Mouse (Mus musculus): ENCODE measurements around the gene Il5. TPM values are rescaled to one million over a fixed set of nuclear protein-coding genes. Genes with fewer than 3 reads are reported as not detected.
"Not testable (repeated sequence)": the region's sequence is repeated elsewhere in the genome, so short reads cannot be mapped to it uniquely, and the experiment has no call there.

Il5 gene
- polyA plus RNA-seq, 1 experiment from 2014 or later = not detected

DNA sequence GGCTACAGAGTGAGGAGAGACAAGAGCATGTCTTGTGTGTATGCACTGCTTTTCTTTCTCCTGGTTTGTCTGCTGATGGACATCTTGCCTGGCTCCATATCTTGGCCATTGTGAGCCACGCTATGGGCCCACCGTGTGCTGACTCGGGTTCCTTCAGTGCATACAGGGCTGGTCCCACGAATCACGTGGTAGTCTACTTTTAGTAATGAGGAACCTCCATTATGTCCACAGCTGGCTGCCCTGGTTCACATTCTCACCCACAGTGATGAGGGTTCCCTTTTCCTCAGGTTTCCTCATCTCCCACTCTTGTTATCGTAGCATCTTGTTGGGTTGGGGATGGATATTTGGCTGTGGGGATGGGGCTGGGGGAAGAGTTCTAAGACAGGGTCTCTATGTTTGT, 28.0 kb downstream of the Il5 start:
- Histone ChIP-seq H3K9ac (replicated peaks) (no peak overlapping the region), H3K36me3 (no peaks in the 10 kb centered on the region), H3K9me3 (no peaks in the 10 kb centered on the region), H3K4me3 (replicated peaks) (no peak overlapping the region), H3K4me2 (replicated peaks) (no peak overlapping the region), H3K27ac (no peak overlapping the region), H3K4me1 (replicated peaks) (no peaks in the 10 kb centered on the region), H3K27me3 (no peaks in the 10 kb centered on the region)
- no peak for ATAC-seq
- WGBS = 94% methylated on average over 6 of the region's 6 CpGs

DNA sequence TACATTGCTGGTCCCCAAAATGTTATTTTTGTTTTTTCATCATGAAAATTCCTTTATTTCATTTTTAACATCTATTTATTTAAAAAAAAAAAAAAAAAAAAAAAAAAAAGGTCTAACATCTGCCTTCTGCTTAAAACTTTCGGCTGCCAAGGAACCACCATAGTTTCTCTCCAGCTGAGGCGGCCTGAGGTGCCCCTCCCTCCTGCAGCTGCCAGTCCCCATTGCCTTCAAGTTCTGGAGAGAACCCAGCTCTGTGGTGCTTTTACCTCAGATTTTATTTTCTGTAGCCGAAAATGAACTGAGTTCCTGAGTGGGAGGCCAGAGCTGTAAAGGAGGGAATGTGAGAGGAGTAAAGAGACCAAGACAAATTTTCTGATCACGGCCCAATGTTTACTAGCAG, 28.7 kb downstream of the Il5 start:
- no peaks in the 10 kb centered on the region for H3K36me3 ChIP-seq
- no peaks in the 10 kb centered on the region for H3K4me1 ChIP-seq (replicated peaks)
- no peaks in the 10 kb centered on the region for H3K27me3 ChIP-seq
- ATAC-seq = no peak
- H3K9me3 ChIP-seq = no peaks in the 10 kb centered on the region
- no peak overlapping the region for H3K9ac ChIP-seq (replicated peaks)
- H3K4me2 ChIP-seq (replicated peaks) = no peak overlapping the region
- no peak overlapping the region for H3K27ac ChIP-seq
- H3K4me3 ChIP-seq (replicated peaks) = no peak overlapping the region
- WGBS = 66% methylated on average over 4 of the region's 4 CpGs

DNA sequence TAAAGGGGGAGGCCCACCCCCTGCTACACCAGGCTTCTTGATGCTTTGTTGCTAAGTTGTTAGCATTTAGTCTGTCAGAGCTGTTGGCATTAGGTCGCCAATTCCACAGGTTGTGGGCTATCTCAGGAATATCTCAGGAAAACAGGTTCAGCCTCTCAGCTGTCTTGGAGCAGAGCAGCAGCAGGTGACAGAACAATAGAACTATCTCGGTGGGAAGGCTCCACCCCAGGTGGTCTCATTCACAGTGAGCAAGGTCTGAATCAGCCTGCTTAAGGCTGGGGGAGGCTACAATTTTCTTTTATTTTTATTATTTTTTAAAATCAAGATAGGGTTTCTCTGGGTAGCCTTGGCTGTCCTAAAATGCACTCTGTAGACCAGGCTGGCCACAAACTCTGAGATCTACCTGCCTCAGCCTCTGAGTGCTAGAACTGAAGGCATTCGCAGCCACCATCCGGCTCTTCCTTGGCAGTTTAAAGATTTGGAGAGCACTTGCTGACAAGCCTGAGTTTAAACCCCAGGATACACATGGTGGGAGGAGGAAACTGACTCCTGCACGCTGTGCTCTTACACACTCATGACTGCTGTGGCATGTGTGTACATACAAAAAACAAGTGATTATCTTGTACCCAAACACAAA, 29.2 kb downstream of the Il5 start:
- H3K9ac ChIP-seq (replicated peaks) = no peak overlapping the region
- no peaks in the 10 kb centered on the region for H3K9me3 ChIP-seq
- H3K4me1 ChIP-seq (replicated peaks) = no peaks in the 10 kb centered on the region
- H3K27ac ChIP-seq = no peak overlapping the region
- H3K4me3 ChIP-seq (replicated peaks) = no peak overlapping the region
- no peak overlapping the region for H3K4me2 ChIP-seq (replicated peaks)
- WGBS = 46% methylated on average over 5 of the region's 5 CpGs
- ATAC-seq = no peak
- no peaks in the 10 kb centered on the region for H3K36me3 ChIP-seq
- no peaks in the 10 kb centered on the region for H3K27me3 ChIP-seq

DNA sequence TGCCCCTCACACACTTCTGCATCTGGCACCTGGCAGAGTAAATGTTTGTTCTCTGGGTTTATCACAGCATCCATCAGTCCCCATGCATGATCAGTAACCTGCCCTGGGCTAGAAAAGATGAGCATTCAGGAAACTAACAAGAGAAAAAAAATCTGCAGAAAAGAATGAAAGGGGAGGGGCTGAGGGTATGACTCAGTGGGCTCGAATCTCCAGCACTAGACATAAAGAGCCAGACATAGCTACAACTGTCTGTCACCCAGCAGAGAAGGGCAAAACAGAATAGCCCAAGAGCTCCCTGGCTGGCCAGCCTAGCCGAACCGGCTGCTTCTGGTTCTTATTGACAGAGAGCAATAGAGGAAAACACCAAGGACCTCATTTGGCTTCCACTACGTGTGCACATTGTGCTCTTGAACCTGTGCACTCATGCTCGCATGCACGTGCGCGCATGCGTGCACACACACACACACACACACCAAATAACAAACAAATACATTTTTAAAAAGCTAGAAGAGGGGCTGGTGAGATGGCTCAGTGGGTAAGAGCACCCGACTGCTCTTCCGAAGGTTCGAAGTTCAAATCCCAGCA, 34.5 kb downstream of the Il5 start:
- peaks cover 12% of the 10 kb centered on the region; the same call in 1 of the 2 replicates for H3K27me3 ChIP-seq
- no peak overlapping the region for H3K4me2 ChIP-seq (replicated peaks)
- H3K9ac ChIP-seq (replicated peaks) = no peak overlapping the region
- H3K9me3 ChIP-seq = no peaks in the 10 kb centered on the region
- no peak for ATAC-seq
- peaks cover 12% of the 10 kb centered on the region for H3K4me1 ChIP-seq (replicated peaks)
- H3K4me3 ChIP-seq (replicated peaks) = no peak overlapping the region
- 85% methylated on average over 12 of the region's 12 CpGs for WGBS
- H3K27ac ChIP-seq = no peak overlapping the region
- H3K36me3 ChIP-seq = no peaks in the 10 kb centered on the region

DNA sequence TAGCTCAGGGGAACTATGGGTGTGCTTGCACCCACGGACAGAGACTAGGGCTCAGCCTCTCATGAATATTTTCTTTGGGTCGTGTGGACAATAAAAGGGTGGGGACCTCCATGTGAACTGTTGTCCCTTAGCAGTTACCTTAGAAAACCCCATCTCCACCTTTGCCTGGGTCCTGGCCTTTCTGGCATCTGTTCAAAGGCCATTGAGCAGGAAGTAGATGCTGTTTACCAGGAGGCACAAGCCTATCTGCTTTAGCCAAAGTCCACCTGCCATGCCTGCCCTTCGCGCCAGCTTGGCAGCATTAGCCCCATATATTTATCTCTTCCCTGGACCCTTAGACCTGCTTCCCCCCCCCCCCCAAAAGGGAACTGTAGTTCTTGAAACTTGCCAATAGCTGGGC, 37.0 kb downstream of the Il5 start:
- WGBS = 94% methylated on average over 4 of the region's 4 CpGs
- no peak overlapping the region for H3K4me3 ChIP-seq (replicated peaks)
- H3K27ac ChIP-seq = no peak overlapping the region
- no peak for ATAC-seq
- H3K9ac ChIP-seq (replicated peaks) = no peak overlapping the region
- H3K4me1 ChIP-seq (replicated peaks) = peaks cover 14% of the 10 kb centered on the region
- H3K9me3 ChIP-seq = no peaks in the 10 kb centered on the region
- H3K27me3 ChIP-seq = peaks cover 37% of the 10 kb centered on the region
- no peaks in the 10 kb centered on the region for H3K36me3 ChIP-seq
- H3K4me2 ChIP-seq (replicated peaks) = no peak overlapping the region

DNA sequence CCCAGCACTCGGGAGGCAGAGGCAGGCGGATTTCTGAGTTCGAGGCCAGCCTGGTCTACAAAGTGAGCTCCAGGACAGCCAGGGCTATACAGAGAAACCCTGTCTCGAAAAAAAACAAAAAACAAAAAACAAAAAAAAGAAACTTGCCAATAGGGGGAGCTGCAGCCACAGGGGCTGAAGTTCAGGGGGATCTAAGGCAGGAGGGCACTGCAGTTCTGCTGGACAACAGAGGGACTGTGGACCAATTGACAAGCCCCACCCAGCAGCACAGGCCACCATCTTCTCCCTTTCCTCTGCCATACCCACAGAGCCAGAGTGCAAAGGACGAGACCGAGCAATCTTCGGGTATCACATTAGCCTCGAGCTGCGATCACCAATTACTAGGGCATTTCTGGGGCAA, 37.4 kb downstream of the Il5 start:
- 83% methylated on average over 9 of the region's 9 CpGs for WGBS
- not testable (repeated sequence) for ATAC-seq; H3K9ac ChIP-seq (replicated peaks); H3K36me3 ChIP-seq; H3K4me2 ChIP-seq (replicated peaks); H3K27ac ChIP-seq; H3K4me3 ChIP-seq (replicated peaks); H3K9me3 ChIP-seq
- Histone ChIP-seq H3K27me3 (peaks cover 41% of the 10 kb centered on the region), H3K4me1 (replicated peaks) (peaks cover 18% of the 10 kb centered on the region)

DNA sequence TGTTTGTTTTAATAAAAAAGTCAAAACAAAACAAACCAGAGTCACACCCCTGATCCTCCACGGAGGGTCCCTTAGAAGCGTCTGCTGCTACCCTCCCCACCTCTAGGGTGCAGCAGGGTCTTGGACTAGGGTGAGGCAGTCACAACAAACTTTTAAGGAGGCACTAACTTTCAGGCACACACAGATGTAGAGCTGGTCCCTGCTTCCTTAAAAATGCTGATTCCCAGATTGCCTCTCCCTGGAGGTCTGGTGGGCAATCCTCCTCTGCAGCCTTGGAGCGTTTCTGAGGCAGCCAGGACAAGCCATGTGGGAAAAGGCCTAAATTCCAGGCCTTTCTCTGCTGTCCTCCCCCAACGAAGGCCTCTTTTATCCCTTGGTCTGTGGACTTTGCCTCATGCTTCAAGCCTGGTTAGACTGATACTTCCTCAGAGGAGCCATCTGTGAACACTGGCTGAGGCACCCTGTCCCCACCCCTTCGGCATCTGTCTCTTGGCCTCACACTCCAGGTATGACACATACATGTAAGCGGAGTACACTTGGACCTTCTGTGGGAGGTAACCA, 38.3 kb downstream of the Il5 start:
- Histone ChIP-seq H3K27ac (no peak overlapping the region), H3K4me1 (replicated peaks) (peaks cover 27% of the 10 kb centered on the region), H3K9ac (replicated peaks) (no peak overlapping the region), H3K9me3 (no peaks in the 10 kb centered on the region), H3K4me3 (replicated peaks) (no peak overlapping the region), H3K36me3 (no peaks in the 10 kb centered on the region), H3K27me3 (peaks cover 47% of the 10 kb centered on the region), H3K4me2 (replicated peaks) (no peak overlapping the region)
- ATAC-seq = no peak
- 45% methylated on average over 6 of the region's 6 CpGs for WGBS

DNA sequence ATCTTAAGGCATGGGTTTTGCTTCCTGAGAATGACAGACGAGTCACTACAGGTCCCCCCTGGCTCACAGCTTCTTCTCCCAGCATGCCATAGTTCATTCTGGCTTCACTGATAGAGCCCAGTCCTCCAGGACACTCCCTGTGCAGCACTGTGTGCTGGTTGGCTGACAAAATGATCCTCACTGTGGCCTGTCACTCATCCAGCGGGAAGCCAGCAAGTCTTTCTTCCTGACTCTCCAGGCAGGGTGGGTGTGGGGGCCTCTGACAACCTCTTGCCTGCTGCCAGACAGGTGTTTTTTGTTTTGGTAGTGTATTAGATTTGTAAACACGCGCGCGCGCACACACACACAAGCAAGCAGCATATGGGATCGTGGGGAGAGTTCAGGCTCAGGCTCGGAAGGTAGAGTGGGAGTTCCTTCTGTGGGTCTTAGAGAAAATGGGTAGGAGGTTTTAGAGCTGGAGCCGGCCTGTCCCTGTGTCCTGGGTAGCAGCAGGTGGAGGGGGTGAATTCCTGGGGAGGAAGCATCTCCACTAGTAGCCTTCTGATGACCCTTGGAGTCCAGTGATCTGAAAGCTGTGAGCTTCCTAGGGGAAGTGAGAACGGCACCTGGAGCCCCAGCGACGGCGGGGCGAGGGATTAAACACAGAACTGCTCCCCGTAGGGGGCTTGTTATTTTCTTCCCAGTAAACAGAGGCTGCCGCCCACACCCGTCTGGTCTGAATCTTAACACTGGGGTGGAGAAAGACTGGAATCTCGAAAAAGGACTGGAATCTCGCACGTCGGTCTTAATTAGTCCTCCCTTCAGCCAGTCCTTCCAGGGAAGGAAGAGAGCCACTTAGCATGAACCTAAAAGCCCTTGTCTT, 39.2 kb downstream of the Il5 start:
- no peaks in the 10 kb centered on the region for H3K36me3 ChIP-seq
- H3K27ac ChIP-seq = no peak overlapping the region
- no peaks in the 10 kb centered on the region for H3K9me3 ChIP-seq
- ATAC-seq = 0 out of 2 replicates have a peak, but pooled peaks have one; percentile 29
- peaks cover 29% of the 10 kb centered on the region for H3K4me1 ChIP-seq (replicated peaks)
- peaks cover 55% of the 10 kb centered on the region for H3K27me3 ChIP-seq
- 0 out of 2 replicates have a peak overlapping the region, but pooled peaks have one; percentile 1 for H3K4me3 ChIP-seq (replicated peaks)
- H3K4me2 ChIP-seq (replicated peaks) = peak overlapping the region; percentile 19
- WGBS = 4% methylated on average over 22 of the region's 22 CpGs
- peak overlapping the region; percentile 20; the same call in 1 of the 2 replicates for H3K9ac ChIP-seq (replicated peaks)

DNA sequence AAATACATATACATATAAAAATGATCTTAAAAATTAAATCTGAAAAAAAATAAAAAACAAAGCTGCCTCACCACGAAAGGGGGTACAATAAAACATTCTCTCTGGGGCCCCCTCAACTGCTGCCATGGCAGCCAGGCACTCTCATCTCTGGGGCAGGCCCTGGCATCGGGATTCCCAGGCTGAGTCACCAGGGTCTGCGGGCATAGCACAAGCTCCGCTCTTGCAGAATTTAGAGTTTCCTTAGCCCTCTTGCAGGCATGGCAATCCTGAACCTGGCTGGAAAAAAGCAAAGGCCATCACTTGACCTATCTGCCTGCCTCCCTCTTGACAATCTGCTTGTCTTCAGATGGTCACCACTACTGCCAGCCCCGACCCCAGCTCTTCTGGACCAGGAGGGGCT, 40.7 kb downstream of the Il5 start:
- ATAC-seq = no peak
- Histone ChIP-seq H3K4me3 (replicated peaks) (no peak overlapping the region), H3K4me2 (replicated peaks) (no peak overlapping the region), H3K9ac (replicated peaks) (no peak overlapping the region), H3K27ac (no peak overlapping the region), H3K27me3 (peaks cover 60% of the 10 kb centered on the region), H3K36me3 (no peaks in the 10 kb centered on the region), H3K4me1 (replicated peaks) (peaks cover 29% of the 10 kb centered on the region), H3K9me3 (no peaks in the 10 kb centered on the region)
- WGBS = 80% methylated on average over 5 of the region's 5 CpGs

DNA sequence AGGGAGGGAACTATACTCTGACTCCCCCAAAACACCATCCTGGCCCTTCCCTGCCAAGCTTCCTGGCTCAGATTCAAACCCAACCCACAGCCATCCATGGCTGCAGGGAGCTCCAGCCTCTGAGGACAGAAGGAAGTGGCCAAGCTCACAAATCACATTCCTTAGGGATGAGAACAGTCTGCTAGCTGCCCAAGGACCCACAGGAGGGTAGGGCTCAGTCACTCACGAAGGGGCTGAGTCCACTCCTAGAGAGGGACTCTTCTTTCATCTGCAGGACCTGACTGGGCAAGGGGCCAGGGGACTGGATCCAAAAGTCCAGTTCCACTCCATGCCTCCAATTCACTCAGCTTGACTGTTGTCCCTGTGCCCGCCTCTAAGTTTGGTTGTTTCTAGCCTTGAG, 41.2 kb downstream of the Il5 start:
- no peak overlapping the region for H3K4me2 ChIP-seq (replicated peaks)
- no peak overlapping the region for H3K9ac ChIP-seq (replicated peaks)
- H3K27me3 ChIP-seq = peaks cover 60% of the 10 kb centered on the region
- no peak overlapping the region for H3K27ac ChIP-seq
- no peaks in the 10 kb centered on the region for H3K9me3 ChIP-seq
- H3K4me1 ChIP-seq (replicated peaks) = peaks cover 29% of the 10 kb centered on the region
- no peak overlapping the region for H3K4me3 ChIP-seq (replicated peaks)
- ATAC-seq = no peak
- 74% methylated on average over 2 of the region's 2 CpGs for WGBS
- no peaks in the 10 kb centered on the region for H3K36me3 ChIP-seq

DNA sequence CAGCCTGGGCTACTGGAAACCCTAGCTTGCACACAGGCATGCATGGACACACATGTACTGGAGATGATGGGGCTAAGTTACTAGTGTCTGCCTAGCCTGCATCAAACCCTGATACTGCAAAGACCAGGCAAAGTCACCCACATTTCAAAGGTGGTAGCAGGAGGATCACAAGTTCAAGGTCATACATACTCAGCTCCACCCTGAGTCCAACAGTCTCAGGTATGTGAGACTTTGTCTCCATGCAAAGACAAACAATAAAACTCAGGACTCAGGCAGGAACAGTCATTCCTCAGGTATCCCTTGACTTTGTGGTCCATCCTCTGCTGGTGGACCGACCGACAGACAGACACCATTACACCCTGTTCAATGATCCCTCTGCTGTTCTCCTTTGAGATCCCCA, 41.8 kb downstream of the Il5 start:
- H3K4me3 ChIP-seq (replicated peaks) = no peak overlapping the region
- no peaks in the 10 kb centered on the region for H3K9me3 ChIP-seq
- WGBS = 49% methylated on average over 2 of the region's 2 CpGs

More for the DNA sequence above, 41.8 kb downstream of the Il5 start:
- ATAC-seq = no peak
- H3K4me2 ChIP-seq (replicated peaks) = peak overlapping the region; percentile 60
- H3K27ac ChIP-seq = no peak overlapping the region
- peaks cover 29% of the 10 kb centered on the region for H3K4me1 ChIP-seq (replicated peaks)
- H3K9ac ChIP-seq (replicated peaks) = no peak overlapping the region
- H3K36me3 ChIP-seq = no peaks in the 10 kb centered on the region
- H3K27me3 ChIP-seq = peaks cover 62% of the 10 kb centered on the region
